Mouse (Mus musculus) liver, adult (tissue): ENCODE data around the gene Smpd1.
A peak's percentile ranks its signal among the peaks of the same experiment; 100 is the strongest.

ENCODE experiments used
- GATA4 ChIP-seq: IDR thresholded peaks from 2 replicates; pipeline ENCODE4 v1.6.1; 2014; ENCODE audit warnings: mild to moderate bottlenecking, low read length; ENCODE audit not compliant: insufficient replicate concordance

Smpd1 gene

GRCm38 (mm10) chr7:105554212-105554942 is at the start of gene Smpd1:
Smpd1 (plus strand) TSS chr7:105554360.
- peak; percentile 43; the same call in 1 of the 2 replicates for TF ChIP-seq GATA4

- no peak for TF ChIP-seq GATA4
Measured at GRCm38 (mm10) chr7:105507257-105507656, 46.9 kb upstream of the Smpd1 start.

GRCm38 (mm10) chr7:105510143-105510542 is 44.0 kb upstream of the Smpd1 start:
- TF ChIP-seq GATA4: no peak

- TF ChIP-seq GATA4: no peak
Measured at GRCm38 (mm10) chr7:105513845-105514291, 40.3 kb upstream of the Smpd1 start.

GRCm38 (mm10) chr7:105514561-105514960 is 39.6 kb upstream of the Smpd1 start:
- TF ChIP-seq GATA4: no peak

- TF ChIP-seq GATA4: no peak
Measured at GRCm38 (mm10) chr7:105515178-105515577, 39.0 kb upstream of the Smpd1 start.

GRCm38 (mm10) chr7:105516669-105517360 is 37.3 kb upstream of the Smpd1 start:
- TF ChIP-seq GATA4: no peak

GRCm38 (mm10) chr7:105519336-105519735 is 34.8 kb upstream of the Smpd1 start:
- no peak for TF ChIP-seq GATA4

GRCm38 (mm10) chr7:105519771-105520170 is 34.4 kb upstream of the Smpd1 start:
- no peak for TF ChIP-seq GATA4

GRCm38 (mm10) chr7:105520201-105520600 is 34.0 kb upstream of the Smpd1 start:
- no peak for TF ChIP-seq GATA4

- TF ChIP-seq GATA4: no peak
Measured at GRCm38 (mm10) chr7:105524222-105524621, 29.9 kb upstream of the Smpd1 start.

- no peak for TF ChIP-seq GATA4
Measured at GRCm38 (mm10) chr7:105527306-105527937, 26.7 kb upstream of the Smpd1 start.

- no peak for TF ChIP-seq GATA4
Measured at GRCm38 (mm10) chr7:105528094-105528493, 26.1 kb upstream of the Smpd1 start.

GRCm38 (mm10) chr7:105534162-105534561 is 20.0 kb upstream of the Smpd1 start:
- TF ChIP-seq GATA4: no peak

GRCm38 (mm10) chr7:105545986-105546385 is 8.2 kb upstream of the Smpd1 start:
- no peak for TF ChIP-seq GATA4

- TF ChIP-seq GATA4: no peak
Measured at GRCm38 (mm10) chr7:105547970-105548369, 6.2 kb upstream of the Smpd1 start.
